9 mouse cellular contexts compared by ENCODE assay signal in the genomic region with DNA sequence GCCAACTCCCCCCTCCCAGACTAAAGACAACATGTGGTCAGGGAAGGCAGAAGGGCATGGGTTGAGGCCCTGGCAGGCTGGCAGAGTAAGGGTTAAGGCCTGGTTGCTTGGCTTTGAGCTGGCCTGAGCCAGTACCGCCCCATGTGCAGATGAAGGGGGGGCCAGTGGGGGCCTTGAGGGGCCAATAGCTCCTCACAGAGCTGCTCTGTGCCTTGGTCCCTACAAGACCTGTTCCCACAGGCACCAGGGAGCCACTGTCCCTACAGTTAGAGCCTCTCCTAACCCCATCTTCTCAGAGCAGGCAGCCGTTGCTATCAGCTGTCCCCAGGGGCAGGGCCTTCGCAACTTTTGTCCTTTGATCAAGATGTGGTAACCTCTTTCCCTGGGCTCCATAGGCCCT. TPM values are rescaled to one million over a fixed set of nuclear protein-coding genes. Genes with fewer than 3 reads are reported as not detected.
DNase-seq lines count a peak whose midpoint lies in the region; ATAC-seq lines count a peak whose summit lies in the region.
"Had no signal": no experiment of that assay in that cellular context is flagged by ENCODE, and none has a peak within 500 bp of the region (broad histone marks: within the 10 kb centered on the region; RNA-seq: fewer than 3 reads in every experiment).

No protein-coding gene starts in this region.

- no peaks in the 10 kb centered on the region for H3K9me3 ChIP-seq in hindbrain, embryonic 13.5 days
- no peaks in the 10 kb centered on the region for H3K9me3 ChIP-seq in midbrain, embryonic 15.5 days

- H3K9ac ChIP-seq in hindbrain, embryonic 13.5 days = no peak overlapping the region
- no peak overlapping the region for H3K9ac ChIP-seq in midbrain, embryonic 15.5 days

- no peak overlapping the region for H3K4me3 ChIP-seq in hindbrain, embryonic 13.5 days
- no peak overlapping the region for H3K4me3 ChIP-seq in midbrain, embryonic 15.5 days

- no peak overlapping the region for H3K4me2 ChIP-seq in hindbrain, embryonic 13.5 days
- no peak overlapping the region for H3K4me2 ChIP-seq in midbrain, embryonic 15.5 days

- peaks cover 56% of the 10 kb centered on the region for H3K4me1 ChIP-seq in hindbrain, embryonic 13.5 days (replicated peaks)
- peaks cover 38% of the 10 kb centered on the region for H3K4me1 ChIP-seq in midbrain, embryonic 15.5 days

- peak; percentile 54; the same call in 1 of the 2 replicates for ATAC-seq in hindbrain, embryonic 13.5 days (ENCODE audit: low FRiP score)
- ATAC-seq in midbrain, embryonic 15.5 days (replicated peaks) = peak; percentile 59
- ATAC-seq in granulocyte monocyte progenitor cell, adult 5-6 weeks (replicated peaks; ENCODE audit: poor library complexity, severe bottlenecking) = no peak
- no peak for ATAC-seq in CD4-positive, CD25-positive, alpha-beta regulatory T cell, adult 4 months

- 9% methylated on average over 3 of the region's 3 CpGs for WGBS in hindbrain, embryonic 13.5 days
- WGBS in midbrain, embryonic 15.5 days = 11% methylated on average over 3 of the region's 3 CpGs

- peak; percentile 25 to 45 for DNase-seq in kidney, postnatal 4 days
- no peak for DNase-seq in kidney, adult 11 months
- peak; percentile 24 for DNase-seq in embryo, embryonic 10.5 days (ENCODE audit: low spot score)
- no peak for DNase-seq in thymus, postnatal 4 days

- H3K27ac ChIP-seq in hindbrain, embryonic 13.5 days = no peak overlapping the region
- no peak overlapping the region for H3K27ac ChIP-seq in midbrain, embryonic 15.5 days

- no peaks in the 10 kb centered on the region for H3K27me3 ChIP-seq in hindbrain, embryonic 13.5 days
- no peaks in the 10 kb centered on the region for H3K27me3 ChIP-seq in midbrain, embryonic 15.5 days (replicated peaks)

- peaks cover 3% of the 10 kb centered on the region; the same call in 1 of the 2 replicates for H3K36me3 ChIP-seq in hindbrain, embryonic 13.5 days
- H3K36me3 ChIP-seq in midbrain, embryonic 15.5 days (replicated peaks) = no peaks in the 10 kb centered on the region

RNA-seq across cellular contexts. Expression of a gene that starts 11.1 kb away (rescaled TPM):
- 39.6 and 40.4 TPM in 2 replicates for polyA plus RNA-seq in hindbrain, embryonic 13.5 days (2015; fragmentation: Nextera tagmentation; extraction: Ambion mirVana)
- 42.7 and 44.0 TPM in 2 replicates for polyA plus RNA-seq in midbrain, embryonic 15.5 days (2015; fragmentation: Nextera tagmentation; extraction: Ambion mirVana)
- not detected in 2 replicates for total RNA-seq in granulocyte monocyte progenitor cell, adult 5-6 weeks (2014; fragmentation: Nextera tagmentation)
- total RNA-seq in granulocyte monocyte progenitor cell, adult 5-6 weeks (2017) = not detected in 2 replicates
- polyA plus RNA-seq in CD4-positive, CD25-positive, alpha-beta regulatory T cell, adult 4 months (2017; shearing (Covaris generic)) = not detected

RNA-seq across cellular contexts. Expression of a gene that starts 47.7 kb away (rescaled TPM):
- not detected in 2 replicates for polyA plus RNA-seq in hindbrain, embryonic 13.5 days (2015; fragmentation: Nextera tagmentation; extraction: Ambion mirVana)
- not detected in 2 replicates for polyA plus RNA-seq in midbrain, embryonic 15.5 days (2015; fragmentation: Nextera tagmentation; extraction: Ambion mirVana)
- not detected in 2 replicates for total RNA-seq in granulocyte monocyte progenitor cell, adult 5-6 weeks (2014; fragmentation: Nextera tagmentation)
- total RNA-seq in granulocyte monocyte progenitor cell, adult 5-6 weeks (2017) = not detected in 2 replicates
- not detected for polyA plus RNA-seq in CD4-positive, CD25-positive, alpha-beta regulatory T cell, adult 4 months (2017; shearing (Covaris generic))
- polyA plus RNA-seq: lung, embryonic 16.5 days had no signal

RNA-seq across cellular contexts. Expression of a gene that starts 55.7 kb away (rescaled TPM):
- not detected in 2 replicates for polyA plus RNA-seq in hindbrain, embryonic 13.5 days (2015; fragmentation: Nextera tagmentation; extraction: Ambion mirVana)
- polyA plus RNA-seq in midbrain, embryonic 15.5 days (2015; fragmentation: Nextera tagmentation; extraction: Ambion mirVana) = not detected in 2 replicates
- total RNA-seq in granulocyte monocyte progenitor cell, adult 5-6 weeks (2014; fragmentation: Nextera tagmentation) = not detected in 2 replicates
- not detected in 2 replicates for total RNA-seq in granulocyte monocyte progenitor cell, adult 5-6 weeks (2017)
- not detected for polyA plus RNA-seq in CD4-positive, CD25-positive, alpha-beta regulatory T cell, adult 4 months (2017; shearing (Covaris generic))
- polyA plus RNA-seq: lung, embryonic 16.5 days had no signal

Comparison
In these comparisons a context has a peak if more than half of its experiments do, and no peak if none do; other contexts are left out.
1. DNase-seq: peak in kidney, postnatal 4 days (2 of 2) and embryo, embryonic 10.5 days (single experiment); none in kidney, adult 11 months (single experiment) and thymus, postnatal 4 days (single experiment).
2. ATAC-seq: peak in hindbrain, embryonic 13.5 days (single experiment) and midbrain, embryonic 15.5 days (single experiment); none in granulocyte monocyte progenitor cell, adult 5-6 weeks (single experiment) and CD4-positive, CD25-positive, alpha-beta regulatory T cell, adult 4 months (single experiment).
3. RNA of a gene that starts 11.1 kb away (polyA plus RNA-seq): 42.7 to 44.0 TPM in midbrain, embryonic 15.5 days and 39.6 to 40.4 TPM in hindbrain, embryonic 13.5 days; not detected in CD4-positive, CD25-positive, alpha-beta regulatory T cell, adult 4 months; every median in the first group is over 10 times any median in the second.